Mouse (Mus musculus) liver, postnatal 0 days (tissue): ENCODE data around the gene Mapk12.

Experiments used
- CTCF ChIP-seq: sonication (generic); IDR thresholded peaks from 2 replicates; pipeline ENCODE4 v1.5.1; 2016; ENCODE audit warnings: antibody characterized with exemption, low read depth
- EP300 ChIP-seq: IDR thresholded peaks from 2 replicates; pipeline ENCODE4 v1.6.1; 2016; ENCODE audit warnings: antibody characterized with exemption, low read depth, mild to moderate bottlenecking

- TF ChIP-seq EP300 (no peak), CTCF (no peak)
Measured at GRCm38 (mm10) chr15:89147456-89147855, 7.0 kb upstream of the Mapk12 start.
